ENCODE assay signal across 8 mouse cellular contexts in genomic region chr12:79130299-79131177, GRCm38 (mm10). TPM values are rescaled to one million over a fixed set of nuclear protein-coding genes. Genes with fewer than 3 reads are reported as not detected.
DNase-seq lines count a peak whose midpoint lies in the region; ATAC-seq and TF ChIP-seq lines count a peak whose summit lies in the region.

Gene Arg2 (plus strand): TSS chr12:79130777.

- WGBS in forebrain, embryonic 10.5 days = under 1% methylated on average over 47 of the region's 47 CpGs
- under 1% methylated on average over 47 of the region's 47 CpGs for WGBS in large intestine, adult 2 months
- whole genome bisulfite sequencing in liver, embryonic 15.5 days (ENCODE audit: insufficient replicate concordance) = under 1% methylated on average over 47 of the region's 47 CpGs
- under 1% methylated on average over 47 of the region's 47 CpGs for WGBS in neural tube, embryonic 12.5 days
- under 1% methylated on average over 47 of the region's 47 CpGs for WGBS in stomach, postnatal 0 days

- peak within 1 kb of the TSS in 1 of 3 experiments; percentile 48 for H3K4me3 ChIP-seq in CH12.LX (replicated peaks in 1 of 3; ENCODE audit: low read depth in 2 of 3, low read length in 2 of 3, poor library complexity in 1 of 3)
- peak within 1 kb of the TSS; percentile 59 for H3K4me3 ChIP-seq in forebrain, embryonic 10.5 days
- peak within 1 kb of the TSS; percentile 30 for H3K4me3 ChIP-seq in liver, embryonic 15.5 days (replicated peaks)
- H3K4me3 ChIP-seq in neural tube, embryonic 12.5 days = peak within 1 kb of the TSS; percentile 45
- peak within 1 kb of the TSS; percentile 43 for H3K4me3 ChIP-seq in stomach, postnatal 0 days (ENCODE audit: low read depth, low read length)

- in situ Hi-C loops in CH12.LX (cut with MboI; ENCODE audit: low pct_ligation_motif_present, low pct_unique_long_range_greater_than_20kb, low sequenced_read_pairs) = no loop called here

- H3K27ac ChIP-seq in CH12.LX (ENCODE audit: insufficient read depth, low read depth) = no peak within 1 kb of the TSS
- H3K27ac ChIP-seq in forebrain, embryonic 10.5 days = peak within 1 kb of the TSS; percentile 44; the same call in 1 of the 2 replicates
- no peak within 1 kb of the TSS for H3K27ac ChIP-seq in liver, embryonic 15.5 days (replicated peaks)
- H3K27ac ChIP-seq in neural tube, embryonic 12.5 days = no peak within 1 kb of the TSS
- H3K27ac ChIP-seq in stomach, postnatal 0 days (replicated peaks) = no peak within 1 kb of the TSS

- no peak for TF ChIP-seq POLR2A in CH12.LX (IDR thresholded peaks at IDR 0.05; ENCODE audit: low read depth, low read length)

- H3K9me3 ChIP-seq in CH12.LX (replicated peaks; ENCODE audit: low read length) = no peaks in the 10 kb centered on the region
- H3K9me3 ChIP-seq in forebrain, embryonic 10.5 days = no peaks in the 10 kb centered on the region
- no peaks in the 10 kb centered on the region for H3K9me3 ChIP-seq in liver, embryonic 15.5 days (replicated peaks)
- no peaks in the 10 kb centered on the region for H3K9me3 ChIP-seq in neural tube, embryonic 12.5 days
- no peaks in the 10 kb centered on the region for H3K9me3 ChIP-seq in stomach, postnatal 0 days (ENCODE audit: control insufficient read depth, low read length)

- no peaks in the 10 kb centered on the region for H3K36me3 ChIP-seq in CH12.LX (replicated peaks in 1 of 2; ENCODE audit: control insufficient read depth in 1 of 2, insufficient read depth in 1 of 2, low read length in 1 of 2)
- H3K36me3 ChIP-seq in forebrain, embryonic 10.5 days (replicated peaks) = no peaks in the 10 kb centered on the region
- H3K36me3 ChIP-seq in liver, embryonic 15.5 days (replicated peaks) = no peaks in the 10 kb centered on the region
- no peaks in the 10 kb centered on the region for H3K36me3 ChIP-seq in neural tube, embryonic 12.5 days
- H3K36me3 ChIP-seq in stomach, postnatal 0 days (ENCODE audit: control insufficient read depth, insufficient read depth, low read length) = no peaks in the 10 kb centered on the region

- H3K4me1 ChIP-seq in CH12.LX (ENCODE audit: control insufficient read depth in 1 of 2, insufficient read depth in 2 of 2) = peaks cover 9 to 19% of the 10 kb centered on the region in 2 experiments; a peak in 3 of 4 replicates
- H3K4me1 ChIP-seq in forebrain, embryonic 10.5 days = peaks cover 18% of the 10 kb centered on the region
- peaks cover 10% of the 10 kb centered on the region for H3K4me1 ChIP-seq in liver, embryonic 15.5 days (replicated peaks)
- H3K4me1 ChIP-seq in neural tube, embryonic 12.5 days = peaks cover 9% of the 10 kb centered on the region; the same call in 1 of the 2 replicates
- H3K4me1 ChIP-seq in stomach, postnatal 0 days (replicated peaks; ENCODE audit: control insufficient read depth, insufficient read depth) = no peaks in the 10 kb centered on the region

- H3K27me3 ChIP-seq in CH12.LX (replicated peaks) = peaks cover 12% of the 10 kb centered on the region
- H3K27me3 ChIP-seq in forebrain, embryonic 10.5 days (ENCODE audit: poor library complexity, severe bottlenecking) = peaks cover 45% of the 10 kb centered on the region
- H3K27me3 ChIP-seq in liver, embryonic 15.5 days = peaks cover 62% of the 10 kb centered on the region
- peaks cover 40% of the 10 kb centered on the region for H3K27me3 ChIP-seq in neural tube, embryonic 12.5 days (replicated peaks)
- H3K27me3 ChIP-seq in stomach, postnatal 0 days (ENCODE audit: control insufficient read depth, insufficient read depth, low read length) = peaks cover 2% of the 10 kb centered on the region; the same call in 1 of the 2 replicates

- TF ChIP-seq CTCF in CH12.LX (conservative IDR thresholded peaks at IDR 0.05 in 1 of 2, IDR thresholded peaks at IDR 0.05 in 1 of 2; ENCODE audit: low read depth in 2 of 2, low read length in 2 of 2) = no peak
- no peak for TF ChIP-seq CTCF in stomach, postnatal 0 days (IDR thresholded peaks at IDR 0.05; ENCODE audit: low read depth)

- intact Hi-C loops in heart, postnatal 14 days (cut with DNase I) = no loop called here

- no peak for ATAC-seq in liver, embryonic 15.5 days (ENCODE audit: insufficient read depth)
- peak; percentile 93 for ATAC-seq in neural tube, embryonic 12.5 days (ENCODE audit: low FRiP score, low read depth)
- peak; percentile 96 for ATAC-seq in stomach, postnatal 0 days (ENCODE audit: low FRiP score, low TSS enrichment)

- DNase-seq in CH12.LX (ENCODE audit: extremely low read depth) = peak; percentile 42
- peak; percentile 56 for DNase-seq in c-Kit-positive CD71-positive TER-119-negative erythroid progenitor cells, embryonic 14.5 days (ENCODE audit: low read depth)
- DNase-seq in forebrain, embryonic 10.5 days (ENCODE audit: extremely low spot score, low spot score) = peak; percentile 77
- DNase-seq in heart, postnatal 14 days = peak; percentile 34 to 39
- DNase-seq in large intestine, adult 2 months (ENCODE audit: low read depth, low spot score) = peak; percentile 56
- peak; percentile 90 for DNase-seq in stomach, postnatal 0 days (ENCODE audit: low spot score)

- no peaks in the 10 kb centered on the region for H3K79me2 ChIP-seq in CH12.LX (replicated peaks; ENCODE audit: control insufficient read depth, extremely low read depth, insufficient read depth, poor library complexity, severe bottlenecking)

- peak within 1 kb of the TSS; percentile 92 for H3K4me2 ChIP-seq in CH12.LX (ENCODE audit: insufficient read depth, low read depth, poor library complexity, severe bottlenecking)
- peak within 1 kb of the TSS; percentile 61 for H3K4me2 ChIP-seq in liver, embryonic 15.5 days
- peak within 1 kb of the TSS; percentile 74 for H3K4me2 ChIP-seq in neural tube, embryonic 12.5 days (replicated peaks)
- H3K4me2 ChIP-seq in stomach, postnatal 0 days (replicated peaks; ENCODE audit: low read depth) = peak within 1 kb of the TSS; percentile 69

- no peak for TF ChIP-seq RAD21 in CH12.LX (IDR thresholded peaks at IDR 0.05; ENCODE audit: low read depth, low read length)

- H3K9ac ChIP-seq in CH12.LX (ENCODE audit: insufficient read depth, low read depth) = no peak within 1 kb of the TSS
- H3K9ac ChIP-seq in liver, embryonic 15.5 days = no peak within 1 kb of the TSS
- H3K9ac ChIP-seq in neural tube, embryonic 12.5 days = peak within 1 kb of the TSS; percentile 53
- H3K9ac ChIP-seq in stomach, postnatal 0 days (ENCODE audit: low read length) = no peak within 1 kb of the TSS

- TF ChIP-seq EP300 in CH12.LX (IDR thresholded peaks at IDR 0.05; ENCODE audit: low read length) = no peak
- no peak for TF ChIP-seq EP300 in stomach, postnatal 0 days (optimal IDR thresholded peaks at IDR 0.05)

- dilution Hi-C loops in CH12.LX (cut with MboI; ENCODE audit: extremely low pct_ligation_motif_present, extremely low pct_unique_long_range_greater_than_20kb, low sequenced_read_pairs) = no loop called here

TF ChIP-seq in CH12.LX, 34 proteins besides CTCF, POLR2A, EP300 and RAD21:
- TF ChIP-seq MAX (IDR thresholded peaks at IDR 0.05; ENCODE audit: low read length) (peak; percentile 46; the same call in 1 of the 2 replicates), ZNF384 (IDR thresholded peaks at IDR 0.05; ENCODE audit: low read depth, low read length) (no peak)

RNA-seq across cellular contexts. Expression of gene Arg2, which starts in this region (rescaled TPM):
- not detected in 2 replicates for total RNA-seq in CH12.LX (2012; rRNA removed)
- not detected in 2 replicates for total RNA-seq in CH12.LX (2014; rRNA removed)
- polyA plus RNA-seq in CH12.LX (2012; ENCODE audit: insufficient read length, low read depth) = not detected in 2 replicates
- 1.5 and 2.4 TPM in 2 replicates for polyA plus RNA-seq in forebrain, embryonic 10.5 days (2016; fragmentation: Nextera tagmentation; extraction: Ambion mirVana)
- not detected for total RNA-seq in heart, postnatal 14 days (2021)
- polyA plus RNA-seq in large intestine, adult 2 months (2012; rRNA removed) = 38.4 and 151 TPM in 2 replicates
- 0.06 and 0.18 TPM in 2 replicates for polyA plus RNA-seq in liver, embryonic 15.5 days (2015; fragmentation: Nextera tagmentation; extraction: Ambion mirVana)
- 17.1 and 20.2 TPM in 2 replicates for polyA plus RNA-seq in neural tube, embryonic 12.5 days (2016; fragmentation: Nextera tagmentation; extraction: Ambion mirVana)
- polyA plus RNA-seq in stomach, postnatal 0 days (2015; fragmentation: Nextera tagmentation; extraction: Ambion mirVana) = 2.0 and 2.2 TPM in 2 replicates

Comparison
In these comparisons a context has a peak if more than half of its experiments do, and no peak if none do; other contexts are left out.
1. Peak in DNase-seq and H3K4me2 ChIP-seq in CH12.LX; RNA of the gene not detected or under 1 TPM.
2. Peak in DNase-seq in heart, postnatal 14 days; RNA of the gene not detected or under 1 TPM.
3. DNase-seq: peak in every context shown above with its lines; median percentile 90 in stomach, postnatal 0 days; 77 in forebrain, embryonic 10.5 days; 56 in c-Kit-positive CD71-positive TER-119-negative erythroid progenitor cells, embryonic 14.5 days; 56 in large intestine, adult 2 months; 42 in CH12.LX; 36 in heart, postnatal 14 days.